Mouse (Mus musculus) urinary bladder, postnatal 25 days (tissue): ENCODE measurements around the gene Pdgfb.
A peak's percentile ranks its signal among the peaks of the same experiment; 100 is the strongest.

Experiments
- DNase-seq: peaks from one replicate; pipeline ENCODE4 v3.0.0; 2022; ENCODE audit warnings: low spot score

Gene Pdgfb

DNA sequence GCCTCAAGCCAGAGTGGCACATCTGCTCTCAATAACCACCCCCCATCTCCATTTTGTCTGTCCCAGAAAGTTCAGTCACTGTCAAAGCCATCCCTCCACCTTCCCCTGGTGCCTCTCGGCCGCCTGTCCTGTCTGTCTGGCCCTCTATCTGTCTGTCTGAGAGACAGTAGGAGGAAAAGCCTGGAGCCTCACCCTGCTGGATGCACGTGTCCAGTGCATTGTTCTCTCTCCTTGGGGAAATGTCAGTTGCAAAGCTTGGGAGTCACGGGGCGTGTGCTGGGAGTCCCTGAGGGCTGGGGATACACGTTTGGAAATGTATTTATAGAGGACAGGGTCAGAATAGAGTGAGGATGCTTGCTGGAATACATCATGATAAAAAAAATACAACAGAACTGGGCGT lies 61.3 kb downstream of the Pdgfb start:
- DNase-seq, result no peak

DNA sequence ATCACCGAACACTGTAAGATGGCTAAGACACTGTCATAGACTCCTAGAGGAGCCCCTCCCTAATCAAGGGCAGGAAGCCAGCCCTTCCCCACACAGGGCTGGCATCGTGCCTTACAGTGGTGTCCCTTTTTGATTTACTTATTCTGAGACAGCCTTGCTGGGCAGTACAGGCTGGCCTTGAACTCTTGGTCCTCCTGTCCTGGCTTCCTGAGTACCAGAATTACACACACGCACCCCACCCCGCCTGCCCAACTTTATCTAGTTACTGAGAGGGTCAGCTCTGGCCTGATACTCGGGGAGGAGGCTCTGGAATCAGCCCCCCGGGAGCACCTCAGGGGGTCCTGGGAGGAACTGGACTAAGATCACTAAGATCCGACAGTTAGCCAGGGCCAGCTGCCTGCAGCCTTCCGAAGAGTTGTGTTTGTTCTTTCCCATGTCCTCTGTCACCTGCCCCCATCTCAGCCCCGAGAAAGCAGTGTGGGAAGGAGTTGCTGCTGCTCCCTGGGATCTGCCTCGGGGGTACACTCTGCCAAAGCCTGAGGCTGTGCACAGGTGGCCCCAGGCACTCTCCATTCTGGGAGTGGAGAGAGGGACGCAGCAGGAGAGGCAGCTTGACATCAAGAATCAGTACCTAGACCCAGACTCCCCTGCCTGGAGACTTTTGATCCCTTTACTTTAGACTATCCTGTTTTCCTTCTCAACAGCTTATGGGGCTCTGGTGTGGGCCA lies 62.1 kb downstream of the Pdgfb start:
- no peak for DNase-seq

- DNase-seq, result no peak
Measured at GRCm38 (mm10) chr15:79951730-79952503, 62.9 kb downstream of the Pdgfb start.

DNA sequence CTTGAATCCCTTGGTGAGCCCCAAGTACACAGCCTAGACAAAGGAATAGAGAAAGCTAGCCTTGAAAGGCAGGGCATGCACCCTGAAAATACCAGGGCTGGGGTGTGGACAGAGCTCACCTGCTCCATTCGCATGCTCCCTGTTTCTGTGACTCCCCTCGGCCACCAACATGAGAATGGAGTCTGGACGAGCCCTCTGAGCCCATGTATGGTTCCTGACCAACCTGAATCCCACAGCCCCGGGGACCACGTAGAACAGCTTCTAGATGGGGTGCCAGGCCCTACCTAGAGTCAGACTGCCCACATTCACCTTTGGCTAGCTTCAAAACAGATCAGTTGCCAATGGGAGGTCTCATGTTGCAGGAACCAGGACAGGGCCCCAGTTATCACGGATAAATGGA lies 63.6 kb downstream of the Pdgfb start:
- no peak for DNase-seq

DNA sequence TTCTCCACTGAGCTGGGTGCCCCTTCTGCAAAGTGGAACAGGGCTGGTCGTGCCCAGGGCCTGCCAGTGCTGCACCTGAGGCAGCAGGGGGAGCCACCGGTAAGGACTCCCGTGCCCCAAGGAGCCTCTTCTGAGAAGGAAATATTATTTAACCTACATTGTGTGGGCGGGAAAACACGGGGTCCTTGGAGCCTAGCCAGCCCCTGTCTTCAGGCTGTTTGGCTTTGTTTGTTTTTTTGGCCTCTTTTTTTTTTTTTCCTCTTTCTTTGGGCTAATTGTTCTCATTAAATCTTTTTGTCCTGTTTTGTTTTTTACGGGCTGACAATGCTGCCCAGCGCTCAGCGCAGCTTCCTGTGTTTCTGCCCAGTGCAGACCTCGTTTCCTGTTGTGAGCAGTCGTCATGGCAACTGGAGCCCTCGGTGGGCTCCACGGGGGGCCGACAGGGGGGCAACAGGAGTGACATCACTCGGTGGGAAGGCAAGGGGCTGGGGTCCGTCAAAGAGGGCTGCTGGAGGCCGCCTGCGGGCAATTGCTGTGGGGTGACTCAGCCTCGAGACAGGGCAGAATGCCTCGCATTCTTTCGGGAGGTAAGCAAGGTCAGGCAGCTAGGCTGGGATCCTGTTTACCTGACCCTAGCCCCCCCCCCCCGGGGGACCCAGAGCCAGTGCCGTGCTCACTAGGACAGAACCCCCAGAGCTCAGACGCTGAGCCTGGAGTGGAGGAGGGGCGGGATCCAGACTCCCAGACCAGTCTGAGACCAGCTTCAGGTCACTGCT lies 64.3 kb downstream of the Pdgfb start:
- peak; percentile 50 for DNase-seq

GRCm38 (mm10) chr15:79947681-79948080 lies 67.1 kb downstream of the Pdgfb start:
- no peak for DNase-seq

DNA sequence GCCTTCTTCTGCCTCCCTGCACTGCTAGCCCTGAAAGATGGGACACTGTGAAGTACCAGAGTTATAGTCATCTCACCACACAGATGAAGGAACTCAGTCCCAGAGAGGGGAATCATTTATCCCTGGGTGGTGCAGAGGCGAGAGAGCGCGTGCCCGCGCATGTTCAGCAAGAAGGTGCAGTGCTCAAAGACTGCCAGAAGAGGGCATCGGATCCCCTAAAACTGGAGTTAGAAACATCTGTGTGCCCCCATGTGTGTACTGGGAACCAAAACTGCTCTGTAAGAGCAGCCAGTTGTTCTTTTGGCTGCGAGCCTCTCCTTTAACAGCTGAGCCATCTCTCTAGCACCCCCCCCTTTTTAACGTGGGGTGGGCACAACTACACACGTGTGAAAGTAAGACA lies 68.0 kb downstream of the Pdgfb start:
- no peak for DNase-seq

DNA sequence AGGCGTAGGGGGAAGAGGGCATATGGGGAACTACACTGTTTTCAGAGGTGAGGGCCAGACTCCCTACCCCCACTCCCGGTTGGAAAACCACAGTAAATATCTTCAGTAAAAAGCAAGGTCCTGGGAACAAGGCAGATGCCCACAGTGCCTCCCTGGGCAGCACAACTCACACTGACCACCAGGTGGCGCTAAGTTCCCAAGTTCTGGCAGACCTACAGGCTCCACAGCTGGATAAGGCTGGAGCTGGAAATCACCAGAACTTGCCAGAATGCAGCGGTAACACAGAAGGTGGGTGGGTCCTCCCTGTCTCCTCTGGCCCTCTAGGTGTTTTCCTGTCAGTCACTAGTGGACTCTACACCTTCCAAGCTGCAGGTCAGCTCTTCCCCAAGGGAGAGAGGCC lies 68.8 kb downstream of the Pdgfb start:
- DNase-seq, result peak; percentile 92
